Mouse (Mus musculus): Measurements from ENCODE around the gene Tmem102. TPM values are rescaled to one million over a fixed set of nuclear protein-coding genes. Genes with fewer than 3 reads are reported as not detected.

Gene Tmem102
- not detected for total RNA-seq (2023)

GRCm38 (mm10) chr11:69804972-69805909 is at the start of gene Tmem102:
Tmem102 (minus strand) TSS chr11:69805624.

DNA sequence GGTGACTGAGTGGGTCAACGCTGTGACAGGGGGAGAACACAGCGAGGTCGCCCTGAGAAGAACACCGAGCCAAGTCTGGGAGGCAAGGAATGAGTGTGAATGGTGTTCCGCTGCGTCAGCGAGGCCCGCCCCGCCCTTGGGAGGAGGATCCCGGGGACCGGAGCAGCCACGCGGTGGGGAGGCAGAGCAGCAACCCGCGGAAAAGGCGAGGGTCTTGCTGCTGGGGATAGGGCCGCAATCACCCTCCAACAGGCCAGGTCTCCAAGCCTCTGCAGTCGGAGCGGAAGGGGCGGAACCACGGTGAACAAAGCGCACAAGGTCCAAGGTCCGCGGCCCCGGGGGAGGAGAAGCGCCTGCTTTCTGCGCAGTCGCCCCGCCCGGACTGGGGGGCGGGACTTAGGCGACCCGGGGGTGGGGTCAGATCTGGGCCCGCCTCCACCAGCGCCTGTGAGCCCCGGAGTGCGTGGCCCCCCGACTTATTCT is 40.8 kb upstream of the Tmem102 start, which contains the start of gene Plscr3:
Gene Plscr3 (plus strand): TSS at position 179 of the 483 bp plus-strand sequence.

GRCm38 (mm10) chr11:69837952-69838713 is 32.7 kb upstream of the Tmem102 start, which contains the start of gene Tmem256:
Tmem256 (plus strand) TSS chr11:69838514.

GRCm38 (mm10) chr11:69837604-69837951 is 32.2 kb upstream of the Tmem102 start, which contains the start of gene Nlgn2:
Nlgn2 (minus strand) TSS chr11:69837784.

DNA sequence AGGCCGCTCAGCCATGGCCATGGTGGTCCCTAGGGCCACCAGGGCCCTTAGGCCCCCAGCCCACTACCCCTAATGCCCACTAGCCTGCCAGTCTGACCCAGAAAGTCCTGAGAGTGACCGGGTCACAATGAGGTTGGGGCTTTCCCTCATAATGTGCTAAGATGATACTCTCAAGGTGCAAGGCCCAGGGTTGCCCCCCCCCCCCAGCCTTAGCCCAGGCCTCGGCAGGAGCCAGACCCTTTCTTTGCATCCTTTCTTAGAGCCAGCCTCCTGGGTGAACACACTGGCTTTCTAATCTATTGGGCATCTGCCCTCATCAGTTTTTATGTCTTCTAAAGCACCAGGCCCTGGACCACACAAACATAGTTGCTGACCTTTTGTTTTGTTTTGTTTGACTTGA is 16.7 kb upstream of the Tmem102 start, which contains the start of gene Spem1:
Gene Spem1 (minus strand): TSS at position 101 of the 400 bp plus-strand sequence.

DNA sequence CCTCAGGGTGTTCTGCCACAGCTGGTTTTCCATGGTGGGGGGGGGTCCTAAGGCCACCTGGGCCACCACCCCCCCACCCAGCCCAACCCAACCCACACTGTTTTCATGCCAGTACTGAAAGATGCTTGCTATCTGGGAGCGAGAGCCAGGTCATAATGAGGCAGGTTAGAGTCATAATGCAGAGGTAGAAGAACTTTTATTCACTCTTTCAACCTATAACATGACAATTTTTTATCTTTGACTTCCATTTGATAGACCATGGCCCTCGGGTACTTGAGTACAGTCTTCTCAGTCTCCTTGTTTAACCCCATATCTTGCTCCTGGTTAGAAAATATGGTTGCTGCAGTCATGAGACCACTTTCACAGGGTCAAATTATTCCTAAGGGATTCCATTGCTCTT is 12.9 kb upstream of the Tmem102 start, which contains the start of gene Spem2:
Gene Spem2 (minus strand): TSS at position 101 of the 400 bp plus-strand sequence.

DNA sequence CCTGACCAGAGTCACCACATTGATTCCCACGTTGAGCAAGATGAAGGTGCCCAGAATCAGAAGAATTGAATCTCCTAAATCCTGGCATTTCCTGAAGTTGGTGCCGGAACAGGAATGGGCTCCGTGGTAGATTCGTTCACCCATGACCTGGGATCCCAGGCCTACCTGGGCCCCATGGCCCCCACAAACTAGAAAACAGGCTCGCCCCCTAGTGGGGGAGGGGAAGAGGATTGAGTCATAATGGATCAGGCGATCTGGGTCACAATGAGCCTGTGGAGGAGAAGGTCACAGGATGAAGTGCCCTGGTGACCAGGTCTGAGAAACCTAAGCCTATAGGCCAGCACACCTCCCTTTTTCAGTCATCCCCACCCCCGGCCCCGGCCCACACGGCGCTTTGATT is 9.7 kb upstream of the Tmem102 start, which contains the start of gene Gm39566:
Gene Gm39566 (minus strand): TSS at position 144 of the 400 bp plus-strand sequence.

GRCm38 (mm10) chr11:69801379-69801977 is 3.9 kb downstream of the Tmem102 start, which contains the start of gene Fgf11:
Fgf11 (minus strand) TSS chr11:69801857.

GRCm38 (mm10) chr11:69795168-69795982 is 10.0 kb downstream of the Tmem102 start, which contains the start of gene Chrnb1:
Chrnb1 (minus strand) TSS chr11:69795943.

DNA sequence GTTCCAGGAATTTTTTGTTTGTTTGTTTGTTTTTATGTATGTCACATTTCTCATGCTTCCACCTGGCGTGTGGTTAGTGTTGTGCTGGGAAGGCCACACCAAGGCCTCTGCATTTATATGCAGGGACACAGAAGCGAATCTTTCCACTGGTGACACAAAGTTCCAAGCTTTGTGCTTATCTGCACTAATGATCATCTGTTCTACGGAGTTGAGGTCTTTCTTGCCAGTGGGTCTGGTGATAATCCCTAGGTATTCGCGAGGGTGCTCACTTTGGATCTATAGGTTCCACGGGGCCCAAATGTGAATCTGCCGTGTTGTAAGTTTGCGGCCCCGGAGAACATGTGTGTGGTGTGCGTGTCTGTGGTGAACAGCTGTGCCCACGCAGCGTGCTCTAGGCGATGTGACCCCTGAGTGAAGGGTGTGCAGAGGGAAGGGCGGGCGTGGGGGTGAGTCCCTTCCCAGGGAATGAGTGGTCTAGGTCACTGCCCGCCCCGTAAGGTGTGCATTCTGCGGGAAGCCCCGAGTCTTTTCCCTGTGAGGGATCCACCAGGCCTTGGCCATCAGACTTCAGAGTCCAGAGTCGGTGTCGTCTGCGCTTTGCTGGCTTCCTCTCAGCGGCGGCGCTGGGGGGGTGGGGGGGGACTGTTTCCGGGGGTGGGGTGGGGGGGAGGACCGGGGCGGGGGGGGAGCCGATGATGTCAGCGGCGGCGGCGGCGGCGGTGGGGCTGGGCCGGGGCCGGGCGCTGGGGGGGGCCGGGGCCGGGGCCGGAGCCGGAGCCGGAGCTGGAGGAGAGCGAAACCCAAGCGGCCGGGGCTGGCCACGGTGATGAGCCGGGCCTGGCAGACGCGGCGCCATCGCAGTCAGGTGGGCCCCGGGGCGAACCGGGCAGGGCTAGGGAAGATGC is 40.0 kb downstream of the Tmem102 start, which contains the start of gene Zbtb4:
Gene Zbtb4 (plus strand): TSS at position 692 of the 905 bp plus-strand sequence.

DNA sequence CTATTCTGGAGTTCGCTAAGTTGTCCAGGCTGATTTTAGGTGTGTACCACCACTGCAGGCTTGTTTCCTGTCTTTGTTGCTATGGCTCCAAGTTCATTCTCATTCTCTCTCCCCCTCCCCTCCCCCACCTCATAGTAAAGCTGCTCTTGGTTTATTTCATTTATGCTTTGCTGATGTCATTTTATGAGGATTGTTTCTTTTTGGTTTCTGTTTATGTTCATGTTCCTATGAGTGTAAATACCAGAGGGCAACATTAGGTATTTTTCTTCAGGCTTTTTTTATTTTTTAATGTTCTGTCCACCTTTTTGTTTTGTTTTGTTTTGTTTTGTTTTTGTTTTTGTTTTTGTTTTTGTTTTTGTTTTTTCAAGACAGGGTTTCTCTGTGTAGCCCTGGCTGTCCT is 43.6 kb downstream of the Tmem102 start, which contains the start of gene Slc35g3:
Gene Slc35g3 (minus strand): TSS at position 101 of the 400 bp plus-strand sequence.

GRCm38 (mm10) chr11:69758478-69758970 is 46.9 kb downstream of the Tmem102 start, which contains the start of gene Polr2a:
Polr2a (minus strand) TSS chr11:69758637.

Other genes starting within 250 kb of the Tmem102 start
- gene Efnb3, start 245.4 kb downstream of the Tmem102 start, total RNA-seq (2023) = 0.46 TPM
- gene Wrap53, start 225.4 kb downstream of the Tmem102 start, total RNA-seq (2023) = 11.6 TPM
- gene Trp53, start 225.3 kb downstream of the Tmem102 start, total RNA-seq (2023) = 157 TPM
- 0.21 TPM for gene Atp1b2, start 199.7 kb downstream of the Tmem102 start, total RNA-seq (2023)
- gene Shbg, start 187.7 kb downstream of the Tmem102 start, total RNA-seq (2023) = not detected
- gene Sat2, start 183.6 kb downstream of the Tmem102 start, total RNA-seq (2023) = not detected
- 68.8 TPM for gene Fxr2, start 172.6 kb downstream of the Tmem102 start, total RNA-seq (2023)
- not detected for gene Sox15, start 150.3 kb downstream of the Tmem102 start, total RNA-seq (2023)
- 60.5 TPM for gene Mpdu1, start 143.0 kb downstream of the Tmem102 start, total RNA-seq (2023)
- gene Cd68, start 139.5 kb downstream of the Tmem102 start, total RNA-seq (2023) = 7.5 TPM
- 892 TPM for gene Eif4a1, start 133.2 kb downstream of the Tmem102 start, total RNA-seq (2023)
- gene Senp3, start 123.5 kb downstream of the Tmem102 start, total RNA-seq (2023) = 129 TPM
- not detected for gene Tnfsf13, start 119.8 kb downstream of the Tmem102 start, total RNA-seq (2023)
- not detected for gene Tnfsf12, start 109.8 kb downstream of the Tmem102 start, total RNA-seq (2023)
- not detected for gene Tnfsfm13, start 109.5 kb downstream of the Tmem102 start, total RNA-seq (2023)
- 188 TPM for gene Polr2a, start 47.0 kb downstream of the Tmem102 start, total RNA-seq (2023)
- gene Slc35g3, start 43.7 kb downstream of the Tmem102 start, total RNA-seq (2023) = not detected
- 52.4 TPM for gene Zbtb4, start 39.7 kb downstream of the Tmem102 start, total RNA-seq (2023)
- gene Chrnb1, start 9.7 kb downstream of the Tmem102 start, total RNA-seq (2023) = 3.1 TPM
- gene Fgf11, start 3.8 kb downstream of the Tmem102 start, total RNA-seq (2023) = not detected
- gene Gm39566, start 9.7 kb upstream of the Tmem102 start, total RNA-seq (2023) = not detected
- gene Spem2, start 12.8 kb upstream of the Tmem102 start, total RNA-seq (2023) = not detected
- not detected for gene Spem1, start 16.6 kb upstream of the Tmem102 start, total RNA-seq (2023)
- 0.49 TPM for gene Nlgn2, start 32.2 kb upstream of the Tmem102 start, total RNA-seq (2023)
- gene Tmem256, start 32.9 kb upstream of the Tmem102 start, total RNA-seq (2023) = 20.8 TPM
- 18.2 TPM for gene Plscr3, start 40.8 kb upstream of the Tmem102 start, total RNA-seq (2023)
- gene Tnk1, start 53.1 kb upstream of the Tmem102 start, total RNA-seq (2023) = not detected
- not detected for gene Tmem95, start 72.4 kb upstream of the Tmem102 start, total RNA-seq (2023)
- 1.0 TPM for gene Kctd11, start 75.8 kb upstream of the Tmem102 start, total RNA-seq (2023)
- 435 TPM for gene Acap1, start 89.9 kb upstream of the Tmem102 start, total RNA-seq (2023)
- gene 2810408A11Rik, start 95.4 kb upstream of the Tmem102 start, total RNA-seq (2023) = 2.8 TPM
- gene Neurl4, start 95.4 kb upstream of the Tmem102 start, total RNA-seq (2023) = 44.9 TPM
- 145 TPM for gene Gps2, start 108.3 kb upstream of the Tmem102 start, total RNA-seq (2023)
- gene Eif5a, start 116.3 kb upstream of the Tmem102 start, total RNA-seq (2023) = 317 TPM
- gene Ybx2, start 130.2 kb upstream of the Tmem102 start, total RNA-seq (2023) = not detected
- gene Slc2a4, start 142.6 kb upstream of the Tmem102 start, total RNA-seq (2023) = not detected
- gene Cldn7, start 159.2 kb upstream of the Tmem102 start, total RNA-seq (2023) = not detected
- gene Ctdnep1, start 175.5 kb upstream of the Tmem102 start, total RNA-seq (2023) = 114 TPM
- gene Elp5, start 176.9 kb upstream of the Tmem102 start, total RNA-seq (2023) = 36.4 TPM
- gene Gabarap, start 185.5 kb upstream of the Tmem102 start, total RNA-seq (2023) = 172 TPM
- 55.3 TPM for gene Phf23, start 190.2 kb upstream of the Tmem102 start, total RNA-seq (2023)
- 47.2 TPM for gene Dvl2, start 195.0 kb upstream of the Tmem102 start, total RNA-seq (2023)
- 46.3 TPM for gene Acadvl, start 209.8 kb upstream of the Tmem102 start, total RNA-seq (2023)
- gene Dlg4, start 211.3 kb upstream of the Tmem102 start, total RNA-seq (2023) = 27.8 TPM
- gene Asgr1, start 248.5 kb upstream of the Tmem102 start, total RNA-seq (2023) = not detected